Mouse (Mus musculus) midbrain, embryonic 15.5 days (tissue): ENCODE measurements around the gene Stag3. TPM values are rescaled to one million over a fixed set of nuclear protein-coding genes. Genes with fewer than 3 reads are reported as not detected.

Experiments used
- ATAC-seq: fragments of 200-750 bp; cut with Nextera tagmentation; replicated peaks from 2 replicates; pipeline ENCODE4 v1.8.0; 2017; ENCODE audit warnings: moderate TSS enrichment
- H3K27ac ChIP-seq: fragments of 300-500 bp; sonication (generic); 2 replicates; pipeline ENCODE4 v1.5.1; 2015; ENCODE audit warnings: mild to moderate bottlenecking, inconsistent platforms
- H3K27me3 ChIP-seq: fragments of 300-500 bp; sonication (generic); replicated peaks from 2 replicates; pipeline ENCODE4 v1.6.1; 2015; ENCODE audit warnings: inconsistent platforms
- H3K36me3 ChIP-seq: fragments of 300-500 bp; sonication (generic); replicated peaks from 2 replicates; pipeline ENCODE4 v1.6.1; 2015; ENCODE audit warnings: inconsistent platforms
- H3K4me1 ChIP-seq: fragments of 300-500 bp; sonication (generic); 2 replicates; pipeline ENCODE4 v1.6.1; 2015; ENCODE audit warnings: inconsistent platforms
- H3K4me2 ChIP-seq: fragments of 300-500 bp; sonication (generic); 2 replicates; pipeline ENCODE4 v1.6.1; 2015; ENCODE audit warnings: inconsistent platforms, mild to moderate bottlenecking, moderate library complexity
- H3K4me3 ChIP-seq: fragments of 300-500 bp; sonication (generic); 2 replicates; pipeline ENCODE4 v1.5.1; 2015; ENCODE audit warnings: mild to moderate bottlenecking, inconsistent platforms
- H3K9ac ChIP-seq: fragments of 300-500 bp; sonication (generic); 2 replicates; pipeline ENCODE4 v1.6.1; 2015; ENCODE audit warnings: mild to moderate bottlenecking, inconsistent platforms
- H3K9me3 ChIP-seq: fragments of 300-500 bp; sonication (generic); 2 replicates; pipeline ENCODE4 v1.6.1; 2016; ENCODE audit warnings: inconsistent platforms
- WGBS: fragments of 180-500 bp; shearing (Covaris S2); methylation state at CpG from one replicate; pipeline ENCODE4 v1.1.7; 2015; ENCODE audit warnings: mixed read lengths; 5-methylcytosine and 5-hydroxymethylcytosine counted together
- polyA plus RNA-seq: library from polyadenylated mRNA; unstranded; fragments of >200 nt; fragmentation: Nextera tagmentation; extraction: Ambion mirVana; gene quantifications from 2 replicates; pipeline ENCODE4 v1.2.1, GENCODE M21; 2015

The Stag3 gene
- polyA plus RNA-seq, result 8.3 and 9.7 TPM in 2 replicates

DNA sequence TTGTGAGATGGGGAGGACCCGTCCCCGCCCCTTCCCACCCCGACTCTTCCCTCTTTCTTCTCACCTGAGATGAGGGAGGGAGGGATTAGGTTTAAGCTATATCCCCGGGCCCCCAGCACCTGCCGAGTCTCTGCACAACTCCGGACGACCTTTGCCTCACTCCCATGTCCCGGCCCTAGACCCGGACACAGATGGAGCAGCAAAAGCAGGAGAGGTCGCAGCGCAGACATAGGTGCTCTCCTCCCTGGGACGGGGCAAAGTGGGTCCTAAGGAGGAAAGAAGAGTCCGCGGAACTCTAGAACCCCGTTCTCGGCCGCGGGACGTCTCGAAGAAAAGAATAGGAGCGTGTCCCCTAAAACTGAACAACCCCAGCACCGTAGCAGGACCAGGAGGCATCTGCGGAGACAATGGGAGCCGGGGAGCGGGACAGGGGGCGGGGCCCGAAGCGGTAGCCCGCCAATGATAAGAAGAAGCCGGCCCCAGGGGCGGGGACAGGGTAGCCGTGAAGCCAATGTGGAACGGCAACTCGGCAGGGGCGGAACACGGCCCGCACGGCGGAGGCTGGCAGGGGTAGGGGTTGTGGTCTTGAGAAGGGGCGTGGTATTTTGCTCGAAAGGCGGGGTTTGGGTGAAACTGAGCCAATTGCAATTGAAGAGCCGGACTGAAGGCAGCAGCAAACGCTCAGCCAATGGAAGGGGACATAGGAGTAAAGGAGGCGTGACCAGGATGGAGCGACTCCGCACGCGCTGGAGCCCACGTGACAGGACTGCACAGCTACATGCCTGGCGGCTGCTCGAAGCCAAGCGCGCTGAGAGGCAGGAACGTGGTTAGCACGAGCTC, at the start of gene Stag3, which contains the start of the genes Gm43720 and Gpc2:
Gene Stag3 (plus strand): TSS at position 656 of the 840 bp plus-strand sequence.
Gene Gm43720 (minus strand): TSS at position 374 of the 840 bp plus-strand sequence.
Gene Gpc2 (minus strand): TSS at position 421 of the 840 bp plus-strand sequence.
- no peaks in the 10 kb centered on the region for H3K9me3 ChIP-seq
- under 1% methylated on average over 56 of the region's 56 CpGs for WGBS
- H3K27me3 ChIP-seq, result no peaks in the 10 kb centered on the region
- peaks cover 43% of the 10 kb centered on the region for H3K4me1 ChIP-seq
- peak within 1 kb of the TSS; percentile 79 for H3K4me2 ChIP-seq
- H3K9ac ChIP-seq, result peak within 1 kb of the TSS; percentile 97
- H3K27ac ChIP-seq, result peak within 1 kb of the TSS; percentile 86
- peaks cover 3% of the 10 kb centered on the region; the same call in 1 of the 2 replicates for H3K36me3 ChIP-seq
- peak within 1 kb of the TSS; percentile 94 for H3K4me3 ChIP-seq
- peak; percentile 98 for ATAC-seq

GRCm38 (mm10) chr5:138233778-138234177, 46.3 kb upstream of the Stag3 start:
- no peaks in the 10 kb centered on the region for H3K36me3 ChIP-seq
- H3K4me1 ChIP-seq, result no peaks in the 10 kb centered on the region
- H3K27ac ChIP-seq, result no peak overlapping the region
- H3K4me3 ChIP-seq, result no peak overlapping the region
- H3K4me2 ChIP-seq, result no peak overlapping the region
- no peak for ATAC-seq
- no peak overlapping the region for H3K9ac ChIP-seq
- 87% methylated on average over 2 of the region's 2 CpGs for WGBS
- no peaks in the 10 kb centered on the region for H3K9me3 ChIP-seq
- no peaks in the 10 kb centered on the region for H3K27me3 ChIP-seq

DNA sequence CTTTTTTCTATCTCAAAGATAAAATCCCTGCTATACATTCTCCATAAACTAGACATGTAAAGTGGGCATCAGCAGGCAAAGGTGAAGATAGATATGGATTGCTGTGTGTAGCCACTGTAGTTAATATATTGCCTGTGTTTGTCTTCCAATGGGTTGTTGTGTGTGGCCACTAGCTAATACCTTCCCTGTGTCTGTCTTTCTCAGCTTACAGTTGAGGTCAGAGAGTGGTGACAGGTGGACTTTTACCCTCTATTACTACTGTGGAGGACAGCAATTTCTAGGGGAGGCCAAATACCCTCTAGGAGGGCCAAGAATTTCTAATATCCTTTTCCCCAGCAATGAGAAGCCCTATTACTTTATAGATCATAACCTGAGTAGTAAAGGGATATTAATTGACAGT, 45.8 kb upstream of the Stag3 start:
- Histone ChIP-seq H3K9me3 (no peaks in the 10 kb centered on the region), H3K9ac (no peak overlapping the region), H3K36me3 (no peaks in the 10 kb centered on the region), H3K4me2 (no peak overlapping the region), H3K27ac (no peak overlapping the region), H3K4me1 (no peaks in the 10 kb centered on the region), H3K27me3 (no peaks in the 10 kb centered on the region), H3K4me3 (no peak overlapping the region)
- no peak for ATAC-seq

GRCm38 (mm10) chr5:138241511-138241910, 38.5 kb upstream of the Stag3 start:
- ATAC-seq, result no peak
- Histone ChIP-seq H3K4me3 (no peak overlapping the region), H3K27me3 (no peaks in the 10 kb centered on the region), H3K27ac (no peak overlapping the region), H3K9ac (no peak overlapping the region), H3K4me1 (no peaks in the 10 kb centered on the region), H3K9me3 (no peaks in the 10 kb centered on the region), H3K4me2 (no peak overlapping the region), H3K36me3 (no peaks in the 10 kb centered on the region)
- WGBS, result 49% methylated on average over 2 of the region's 2 CpGs

GRCm38 (mm10) chr5:138251144-138251543, 28.9 kb upstream of the Stag3 start:
- Histone ChIP-seq H3K4me2 (no peak overlapping the region), H3K4me1 (peaks cover 8% of the 10 kb centered on the region)
- WGBS, result 82% methylated on average over 12 of the region's 12 CpGs

GRCm38 (mm10) chr5:138253061-138253460, 27.0 kb upstream of the Stag3 start:
- Histone ChIP-seq H3K9me3 (no peaks in the 10 kb centered on the region), H3K9ac (no peak overlapping the region), H3K27me3 (no peaks in the 10 kb centered on the region), H3K27ac (no peak overlapping the region), H3K4me2 (no peak overlapping the region), H3K36me3 (no peaks in the 10 kb centered on the region), H3K4me1 (peaks cover 16% of the 10 kb centered on the region), H3K4me3 (no peak overlapping the region)
- 94% methylated on average over 3 of the region's 3 CpGs for WGBS
- no peak for ATAC-seq

More at GRCm38 (mm10) chr5:138251144-138251543, 28.9 kb upstream of the Stag3 start:
- H3K27me3 ChIP-seq, result no peaks in the 10 kb centered on the region
- H3K9ac ChIP-seq, result no peak overlapping the region
- no peak overlapping the region for H3K4me3 ChIP-seq
- H3K27ac ChIP-seq, result no peak overlapping the region
- no peaks in the 10 kb centered on the region for H3K9me3 ChIP-seq
- no peak for ATAC-seq
- H3K36me3 ChIP-seq, result no peaks in the 10 kb centered on the region

GRCm38 (mm10) chr5:138255353-138256093, 24.5 kb upstream of the Stag3 start, which contains the start of gene Lamtor4:
Lamtor4 (plus strand) TSS chr5:138255482.
- peak; percentile 100 for ATAC-seq
- Histone ChIP-seq H3K4me1 (peaks cover 16% of the 10 kb centered on the region), H3K9ac (peak within 1 kb of the TSS; percentile 80), H3K27ac (peak within 1 kb of the TSS; percentile 91), H3K4me2 (peak within 1 kb of the TSS; percentile 84), H3K36me3 (peaks cover 9% of the 10 kb centered on the region), H3K27me3 (no peaks in the 10 kb centered on the region), H3K9me3 (no peaks in the 10 kb centered on the region), H3K4me3 (peak within 1 kb of the TSS; percentile 73)
- 0% methylated on average over 38 of the region's 38 CpGs for WGBS

- H3K4me1 ChIP-seq, result peaks cover 16% of the 10 kb centered on the region
- 18% methylated on average over 7 of the region's 7 CpGs for WGBS
- peak overlapping the region; percentile 91 for H3K27ac ChIP-seq
- H3K36me3 ChIP-seq, result peaks cover 12% of the 10 kb centered on the region
- ATAC-seq, result no peak; the same call in 1 of the 2 replicates
- H3K27me3 ChIP-seq, result no peaks in the 10 kb centered on the region
- H3K4me3 ChIP-seq, result peak overlapping the region; percentile 73
- peak overlapping the region; percentile 80 for H3K9ac ChIP-seq
- peak overlapping the region; percentile 84 for H3K4me2 ChIP-seq
- H3K9me3 ChIP-seq, result no peaks in the 10 kb centered on the region
These were observed 24.0 kb upstream of the Stag3 start for GRCm38 (mm10) chr5:138256094-138256467.

- Histone ChIP-seq H3K27ac (no peak overlapping the region), H3K9ac (no peak overlapping the region), H3K4me1 (peaks cover 19% of the 10 kb centered on the region), H3K4me3 (no peak overlapping the region), H3K36me3 (peaks cover 21% of the 10 kb centered on the region), H3K27me3 (no peaks in the 10 kb centered on the region), H3K4me2 (peak overlapping the region; percentile 84; the same call in 1 of the 2 replicates), H3K9me3 (no peaks in the 10 kb centered on the region)
- ATAC-seq, result no peak
- 92% methylated on average over 10 of the region's 10 CpGs for WGBS
These were observed 23.0 kb upstream of the Stag3 start for GRCm38 (mm10) chr5:138256966-138257584.

- ATAC-seq, result no peak
- Histone ChIP-seq H3K27me3 (no peaks in the 10 kb centered on the region), H3K36me3 (peaks cover 21% of the 10 kb centered on the region), H3K4me1 (peaks cover 24% of the 10 kb centered on the region), H3K9ac (no peak overlapping the region), H3K9me3 (no peaks in the 10 kb centered on the region), H3K4me2 (no peak overlapping the region), H3K4me3 (no peak overlapping the region), H3K27ac (no peak overlapping the region)
- 93% methylated on average over 4 of the region's 4 CpGs for WGBS
These were observed 22.5 kb upstream of the Stag3 start for GRCm38 (mm10) chr5:138257585-138257978.

DNA sequence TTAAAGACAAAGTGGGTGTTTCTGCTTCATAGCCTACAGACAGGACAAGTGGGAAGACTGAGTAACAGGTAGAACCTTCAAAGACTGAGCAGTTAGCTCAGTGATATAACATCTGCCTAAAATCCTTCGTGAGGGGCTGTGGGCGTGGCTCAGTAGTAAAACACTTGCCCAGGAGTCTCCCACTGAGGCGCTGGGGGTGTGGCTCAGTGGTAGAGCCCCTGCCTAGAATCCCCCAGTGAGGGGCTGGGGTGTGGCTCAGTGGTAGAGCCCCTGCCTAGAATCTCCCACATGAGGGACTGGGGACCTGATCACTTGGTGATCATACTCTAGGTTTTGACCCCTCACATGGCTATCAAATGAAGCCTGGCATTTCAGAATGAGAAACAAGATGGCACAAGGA, 22.0 kb upstream of the Stag3 start:
- WGBS, result 84% methylated on average over 3 of the region's 3 CpGs
- no peak overlapping the region for H3K9ac ChIP-seq
- H3K36me3 ChIP-seq, result peaks cover 21% of the 10 kb centered on the region
- peaks cover 29% of the 10 kb centered on the region for H3K4me1 ChIP-seq
- no peaks in the 10 kb centered on the region for H3K9me3 ChIP-seq
- H3K4me2 ChIP-seq, result no peak overlapping the region
- no peak for ATAC-seq
- H3K27ac ChIP-seq, result no peak overlapping the region
- H3K4me3 ChIP-seq, result no peak overlapping the region
- H3K27me3 ChIP-seq, result no peaks in the 10 kb centered on the region

DNA sequence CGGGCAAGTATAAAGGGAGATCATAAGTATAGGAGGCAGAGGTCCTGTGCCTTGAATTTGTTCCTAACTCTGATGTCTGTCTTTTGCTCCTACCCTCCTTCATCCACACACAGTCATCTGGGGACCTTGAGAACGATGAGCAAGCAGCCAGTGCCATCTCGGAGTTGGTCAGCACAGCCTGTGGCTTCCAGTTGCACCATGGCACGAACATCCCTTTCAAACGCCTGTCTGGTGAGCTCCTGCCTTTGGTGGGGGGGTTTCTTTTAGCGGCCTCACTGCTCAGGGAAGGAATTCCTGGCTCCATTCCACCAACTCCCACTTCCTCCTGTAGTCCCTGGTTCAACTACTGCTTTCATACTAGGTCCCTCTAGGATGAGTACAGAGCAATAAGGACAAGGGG, 21.5 kb upstream of the Stag3 start:
- no peak overlapping the region for H3K27ac ChIP-seq
- H3K9ac ChIP-seq, result no peak overlapping the region
- H3K9me3 ChIP-seq, result no peaks in the 10 kb centered on the region
- WGBS, result 90% methylated on average over 6 of the region's 6 CpGs
- H3K4me2 ChIP-seq, result no peak overlapping the region
- H3K27me3 ChIP-seq, result no peaks in the 10 kb centered on the region
- H3K36me3 ChIP-seq, result peaks cover 21% of the 10 kb centered on the region
- H3K4me1 ChIP-seq, result peaks cover 30% of the 10 kb centered on the region
- ATAC-seq, result no peak
- no peak overlapping the region for H3K4me3 ChIP-seq
